Mouse (Mus musculus): Measurements from ENCODE around the gene Slc25a17. TPM values are rescaled to one million over a fixed set of nuclear protein-coding genes. Genes with fewer than 3 reads are reported as not detected.

Gene Slc25a17
- 12.4 and 13.7 TPM in 2 replicates for polyA plus RNA-seq (2011; ENCODE audit: insufficient read depth, insufficient read length, low replicate concordance, missing spikeins)

GRCm38 (mm10) chr15:81360345-81361021 lies at the start of gene Slc25a17:
Slc25a17 (minus strand) TSS chr15:81360812.
- WGBS, result 1% methylated on average over 30 of the region's 30 CpGs
- Histone ChIP-seq H3K27ac (ENCODE audit: control insufficient read depth, insufficient read depth, low read depth, low read length, poor library complexity) (peak within 1 kb of the TSS; percentile 88), H3K4me1 (ENCODE audit: control insufficient read depth, insufficient read depth, low read length) (peaks cover 1% of the 10 kb centered on the region; the same call in 1 of the 2 replicates), H3K4me3 (replicated peaks; ENCODE audit: control insufficient read depth, low read depth, low read length) (peak within 1 kb of the TSS; percentile 97)
- TF ChIP-seq CTCF (IDR thresholded peaks at IDR 0.05; ENCODE audit: control insufficient read depth, insufficient read depth, low read length), result no peak
- peak; percentile 70; the same call in 1 of the 2 replicates for TF ChIP-seq POLR2A (IDR thresholded peaks at IDR 0.05; ENCODE audit: borderline replicate concordance, control insufficient read depth, low read depth, low read length)

- TF ChIP-seq POLR2A (IDR thresholded peaks at IDR 0.05; ENCODE audit: borderline replicate concordance, control insufficient read depth, low read depth, low read length) (no peak), CTCF (IDR thresholded peaks at IDR 0.05; ENCODE audit: control insufficient read depth, insufficient read depth, low read length) (no peak)
- no peak within 1 kb of the TSS for H3K4me3 ChIP-seq (replicated peaks; ENCODE audit: control insufficient read depth, low read depth, low read length)
- 92% methylated on average over 1 of the region's 1 CpGs for WGBS
- no peak within 1 kb of the TSS for H3K27ac ChIP-seq (ENCODE audit: control insufficient read depth, insufficient read depth, low read depth, low read length, poor library complexity)
- no peaks in the 10 kb centered on the region for H3K4me1 ChIP-seq (ENCODE audit: control insufficient read depth, insufficient read depth, low read length)
These were observed 47.6 kb upstream of the Slc25a17 start, which contains the start of gene Dnajb7 for GRCm38 (mm10) chr15:81408199-81408598. Dnajb7 (minus strand) TSS chr15:81408299.

- TF ChIP-seq CTCF (IDR thresholded peaks at IDR 0.05; ENCODE audit: control insufficient read depth, insufficient read depth, low read length) (no peak), POLR2A (IDR thresholded peaks at IDR 0.05; ENCODE audit: borderline replicate concordance, control insufficient read depth, low read depth, low read length) (no peak)
- Histone ChIP-seq H3K27ac (ENCODE audit: control insufficient read depth, insufficient read depth, low read depth, low read length, poor library complexity) (no peak overlapping the region), H3K4me1 (ENCODE audit: control insufficient read depth, insufficient read depth, low read length) (no peaks in the 10 kb centered on the region), H3K4me3 (replicated peaks; ENCODE audit: control insufficient read depth, low read depth, low read length) (no peak overlapping the region)
- 90% methylated on average over 3 of the region's 3 CpGs for WGBS
These were observed 44.4 kb upstream of the Slc25a17 start for GRCm38 (mm10) chr15:81405008-81405407.

- no peaks in the 10 kb centered on the region for H3K4me1 ChIP-seq (ENCODE audit: control insufficient read depth, insufficient read depth, low read length)
- TF ChIP-seq POLR2A (IDR thresholded peaks at IDR 0.05; ENCODE audit: borderline replicate concordance, control insufficient read depth, low read depth, low read length), result peak; percentile 69; the same call in 1 of the 2 replicates
- TF ChIP-seq CTCF (IDR thresholded peaks at IDR 0.05; ENCODE audit: control insufficient read depth, insufficient read depth, low read length), result no peak
- WGBS, result under 1% methylated on average over 50 of the region's 50 CpGs
- H3K4me3 ChIP-seq (replicated peaks; ENCODE audit: control insufficient read depth, low read depth, low read length), result peak within 1 kb of the TSS; percentile 82
- peak within 1 kb of the TSS; percentile 85 for H3K27ac ChIP-seq (ENCODE audit: control insufficient read depth, insufficient read depth, low read depth, low read length, poor library complexity)
These were observed 39.2 kb upstream of the Slc25a17 start, which contains the start of the genes St13 and Xpnpep3 for GRCm38 (mm10) chr15:81399638-81400315. St13 (minus strand) TSS chr15:81400077. Xpnpep3 (plus strand) TSS chr15:81400138.

- Histone ChIP-seq H3K4me1 (ENCODE audit: control insufficient read depth, insufficient read depth, low read length) (no peaks in the 10 kb centered on the region), H3K27ac (ENCODE audit: control insufficient read depth, insufficient read depth, low read depth, low read length, poor library complexity) (peak overlapping the region; percentile 85), H3K4me3 (replicated peaks; ENCODE audit: control insufficient read depth, low read depth, low read length) (peak overlapping the region; percentile 82)
- TF ChIP-seq CTCF (IDR thresholded peaks at IDR 0.05; ENCODE audit: control insufficient read depth, insufficient read depth, low read length) (no peak), POLR2A (IDR thresholded peaks at IDR 0.05; ENCODE audit: borderline replicate concordance, control insufficient read depth, low read depth, low read length) (no peak; the same call in 1 of the 2 replicates)
- WGBS, result under 1% methylated on average over 21 of the region's 21 CpGs
These were observed 38.7 kb upstream of the Slc25a17 start for GRCm38 (mm10) chr15:81399297-81399637.

GRCm38 (mm10) chr15:81398189-81398588 lies 37.6 kb upstream of the Slc25a17 start:
- Histone ChIP-seq H3K4me3 (replicated peaks; ENCODE audit: control insufficient read depth, low read depth, low read length) (no peak overlapping the region), H3K27ac (ENCODE audit: control insufficient read depth, insufficient read depth, low read depth, low read length, poor library complexity) (no peak overlapping the region), H3K4me1 (ENCODE audit: control insufficient read depth, insufficient read depth, low read length) (no peaks in the 10 kb centered on the region)
- TF ChIP-seq POLR2A (IDR thresholded peaks at IDR 0.05; ENCODE audit: borderline replicate concordance, control insufficient read depth, low read depth, low read length) (no peak), CTCF (IDR thresholded peaks at IDR 0.05; ENCODE audit: control insufficient read depth, insufficient read depth, low read length) (no peak)

DNA sequence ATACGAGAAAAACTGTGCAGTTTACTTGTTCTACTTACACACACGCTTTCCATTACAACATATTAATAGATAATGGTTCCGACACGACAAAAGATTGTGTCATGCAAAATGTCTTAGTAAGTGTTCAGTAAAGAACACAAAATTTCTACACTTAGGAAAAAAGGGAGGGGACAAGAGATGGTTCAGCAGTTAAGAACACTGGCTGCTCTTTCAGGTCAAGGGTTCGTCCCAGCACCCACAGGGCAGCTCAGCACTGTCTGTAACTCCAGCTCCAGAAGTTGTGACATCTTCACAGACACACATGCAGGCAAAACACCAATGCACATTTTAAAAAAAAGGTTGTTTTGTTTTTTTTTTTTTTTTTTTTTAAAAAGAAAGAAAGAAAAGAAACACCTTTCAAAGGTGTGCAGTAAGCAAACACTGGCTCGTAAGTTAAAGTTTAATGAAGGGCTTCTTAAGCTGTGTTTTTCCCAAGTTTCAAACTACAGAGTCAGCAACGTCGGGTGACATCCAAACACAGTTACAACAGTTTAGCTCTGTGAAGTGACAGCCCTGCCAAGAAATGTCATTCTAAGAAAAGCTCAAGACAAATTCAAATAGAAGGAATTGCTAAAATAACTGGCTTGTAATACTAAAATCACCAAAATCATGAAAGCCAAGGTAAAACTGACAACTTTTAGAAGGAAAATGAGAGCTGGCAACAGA lies 33.8 kb upstream of the Slc25a17 start:
- H3K4me3 ChIP-seq (replicated peaks; ENCODE audit: control insufficient read depth, low read depth, low read length), result no peak overlapping the region
- 76% methylated on average over 8 of the region's 8 CpGs for WGBS
- H3K27ac ChIP-seq (ENCODE audit: control insufficient read depth, insufficient read depth, low read depth, low read length, poor library complexity), result no peak overlapping the region
- H3K4me1 ChIP-seq (ENCODE audit: control insufficient read depth, insufficient read depth, low read length), result no peaks in the 10 kb centered on the region; the same call in 1 of the 2 replicates
- TF ChIP-seq CTCF (IDR thresholded peaks at IDR 0.05; ENCODE audit: control insufficient read depth, insufficient read depth, low read length), result no peak
- TF ChIP-seq POLR2A (IDR thresholded peaks at IDR 0.05; ENCODE audit: borderline replicate concordance, control insufficient read depth, low read depth, low read length), result no peak

- no peaks in the 10 kb centered on the region; the same call in 1 of the 2 replicates for H3K4me1 ChIP-seq (ENCODE audit: control insufficient read depth, insufficient read depth, low read length)
- TF ChIP-seq POLR2A (IDR thresholded peaks at IDR 0.05; ENCODE audit: borderline replicate concordance, control insufficient read depth, low read depth, low read length) (no peak), CTCF (IDR thresholded peaks at IDR 0.05; ENCODE audit: control insufficient read depth, insufficient read depth, low read length) (no peak)
- no peak overlapping the region for H3K4me3 ChIP-seq (replicated peaks; ENCODE audit: control insufficient read depth, low read depth, low read length)
- H3K27ac ChIP-seq (ENCODE audit: control insufficient read depth, insufficient read depth, low read depth, low read length, poor library complexity), result no peak overlapping the region
These were observed 32.4 kb upstream of the Slc25a17 start for GRCm38 (mm10) chr15:81392997-81393396.
